Mouse (Mus musculus): ENCODE measurements around the gene Ablim1. TPM values are rescaled to one million over a fixed set of nuclear protein-coding genes. Genes with fewer than 3 reads are reported as not detected.

Ablim1 gene
- polyA plus RNA-seq, 1 experiment from 2014 or later, result 12.4 TPM

DNA sequence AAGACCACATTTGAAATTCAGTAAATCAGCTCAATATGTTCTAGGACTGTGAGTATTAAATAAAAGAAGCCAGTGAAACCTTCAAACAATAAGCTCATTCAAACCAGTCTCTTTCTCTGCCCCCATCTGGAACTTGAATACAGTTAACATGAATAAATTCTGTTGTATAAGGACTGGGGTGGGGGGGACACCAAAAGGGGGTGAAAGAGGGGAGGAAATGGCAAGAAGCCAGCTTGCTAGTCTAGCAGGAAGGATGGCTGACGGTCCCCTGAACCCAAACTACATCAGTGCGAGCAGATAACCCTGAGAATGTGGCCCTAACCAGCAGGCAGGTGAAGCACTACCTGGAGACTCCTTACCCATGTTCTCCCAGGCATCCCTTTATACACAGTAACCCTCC lies 315.8 kb downstream of the Ablim1 start:
- Histone ChIP-seq H3K9me3 (replicated peaks; ENCODE audit: control insufficient read depth, low read length) (no peaks in the 10 kb centered on the region), H3K4me3 (ENCODE audit: low read depth, low read length) (no peak overlapping the region), H3K27me3 (ENCODE audit: control insufficient read depth, insufficient read depth, low read depth, low read length) (no peaks in the 10 kb centered on the region), H3K36me3 (ENCODE audit: control insufficient read depth, insufficient read depth) (no peaks in the 10 kb centered on the region), H3K27ac (ENCODE audit: low read length) (no peak overlapping the region), H3K4me1 (ENCODE audit: control insufficient read depth, low read depth, low read length) (no peaks in the 10 kb centered on the region; the same call in 1 of the 2 replicates), H3K9ac (ENCODE audit: low read depth, low read length) (no peak overlapping the region), H3K4me2 (ENCODE audit: low read depth, low read length) (no peak overlapping the region)
- WGBS (ENCODE audit: insufficient replicate concordance), result 56% methylated on average over 2 of the region's 2 CpGs
- no peak for ATAC-seq (ENCODE audit: low read depth)

DNA sequence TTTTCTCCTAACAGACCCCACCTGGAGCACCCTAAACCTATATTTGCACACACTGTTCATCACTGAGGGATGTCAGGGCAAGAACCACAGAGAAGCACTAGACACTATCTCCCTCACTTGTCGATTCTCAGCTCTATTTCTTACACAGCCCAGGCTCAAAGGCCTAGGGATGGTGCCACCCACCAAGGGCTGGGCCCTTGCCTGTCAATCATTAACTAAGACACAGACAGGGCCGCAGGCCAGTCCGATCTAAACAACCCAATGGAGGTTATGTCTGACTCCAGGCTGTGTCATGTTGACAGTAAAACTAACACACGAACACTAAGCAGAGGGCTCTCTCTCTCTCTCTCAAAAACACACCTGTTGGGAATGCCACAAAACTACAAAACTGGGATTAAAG lies 316.4 kb downstream of the Ablim1 start:
- WGBS (ENCODE audit: insufficient replicate concordance), result 47% methylated on average over 4 of the region's 4 CpGs
- H3K36me3 ChIP-seq (ENCODE audit: control insufficient read depth, insufficient read depth), result no peaks in the 10 kb centered on the region
- no peaks in the 10 kb centered on the region; the same call in 1 of the 2 replicates for H3K4me1 ChIP-seq (ENCODE audit: control insufficient read depth, low read depth, low read length)
- H3K27me3 ChIP-seq (ENCODE audit: control insufficient read depth, insufficient read depth, low read depth, low read length), result no peaks in the 10 kb centered on the region
- no peak for ATAC-seq (ENCODE audit: low read depth)
- H3K4me2 ChIP-seq (ENCODE audit: low read depth, low read length), result no peak overlapping the region
- H3K9ac ChIP-seq (ENCODE audit: low read depth, low read length), result no peak overlapping the region
- no peak overlapping the region for H3K27ac ChIP-seq (ENCODE audit: low read length)
- H3K4me3 ChIP-seq (ENCODE audit: low read depth, low read length), result no peak overlapping the region
- H3K9me3 ChIP-seq (replicated peaks; ENCODE audit: control insufficient read depth, low read length), result no peaks in the 10 kb centered on the region

DNA sequence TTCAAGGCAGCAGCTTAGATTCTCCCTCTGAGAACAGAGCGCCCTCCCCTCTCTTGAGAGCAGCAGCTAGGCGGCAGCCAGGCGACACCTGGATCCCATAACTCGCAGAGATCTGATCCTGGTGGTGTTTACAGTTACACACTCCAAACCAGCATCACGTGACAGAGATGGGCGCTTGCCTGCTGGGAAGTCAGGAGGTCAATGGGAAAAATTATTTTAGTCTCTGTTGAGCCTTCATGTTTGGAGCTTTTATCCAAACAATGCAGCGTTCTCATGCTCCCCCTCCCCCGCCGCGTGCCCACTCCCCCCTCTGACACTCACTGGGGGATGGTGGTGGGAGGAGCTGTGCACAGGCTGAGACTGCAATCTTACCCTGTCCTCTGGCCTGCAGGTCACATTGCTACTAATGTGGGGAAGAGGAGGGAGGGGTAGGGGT lies 317.5 kb downstream of the Ablim1 start:
- WGBS (ENCODE audit: insufficient replicate concordance), result 9% methylated on average over 10 of the region's 10 CpGs
- Histone ChIP-seq H3K9me3 (replicated peaks; ENCODE audit: control insufficient read depth, low read length) (no peaks in the 10 kb centered on the region), H3K36me3 (ENCODE audit: control insufficient read depth, insufficient read depth) (no peaks in the 10 kb centered on the region), H3K4me2 (ENCODE audit: low read depth, low read length) (no peak overlapping the region), H3K27ac (ENCODE audit: low read length) (no peak overlapping the region), H3K9ac (ENCODE audit: low read depth, low read length) (no peak overlapping the region), H3K4me1 (ENCODE audit: control insufficient read depth, low read depth, low read length) (no peaks in the 10 kb centered on the region; the same call in 1 of the 2 replicates), H3K4me3 (ENCODE audit: low read depth, low read length) (no peak overlapping the region), H3K27me3 (ENCODE audit: control insufficient read depth, insufficient read depth, low read depth, low read length) (no peaks in the 10 kb centered on the region)
- peak; percentile 39; the same call in 1 of the 2 replicates for ATAC-seq (ENCODE audit: low read depth)

DNA sequence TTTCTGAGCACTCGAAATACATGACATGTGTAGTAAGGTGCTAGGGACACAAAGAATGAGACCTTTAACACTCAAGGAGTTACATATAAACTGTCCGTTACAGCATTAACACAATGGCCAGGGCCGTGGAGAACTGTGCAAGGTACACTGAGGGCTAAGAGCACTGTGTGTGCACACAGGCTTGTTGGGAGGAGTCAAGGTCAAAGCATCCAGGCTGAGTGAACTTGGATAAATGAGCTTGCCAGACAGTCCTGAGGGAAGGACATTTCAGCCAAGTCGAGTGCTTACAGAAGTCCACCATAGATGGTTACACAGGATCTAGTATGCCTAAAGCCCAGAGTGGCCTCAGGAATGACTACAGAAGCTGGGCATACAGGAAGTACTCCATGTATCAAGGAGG lies 319.3 kb downstream of the Ablim1 start:
- H3K4me1 ChIP-seq (ENCODE audit: control insufficient read depth, low read depth, low read length), result no peaks in the 10 kb centered on the region; the same call in 1 of the 2 replicates
- no peak for ATAC-seq (ENCODE audit: low read depth)
- H3K27me3 ChIP-seq (ENCODE audit: control insufficient read depth, insufficient read depth, low read depth, low read length), result no peaks in the 10 kb centered on the region
- no peak overlapping the region for H3K4me2 ChIP-seq (ENCODE audit: low read depth, low read length)
- H3K9ac ChIP-seq (ENCODE audit: low read depth, low read length), result no peak overlapping the region
- no peak overlapping the region for H3K27ac ChIP-seq (ENCODE audit: low read length)
- H3K36me3 ChIP-seq (ENCODE audit: control insufficient read depth, insufficient read depth), result no peaks in the 10 kb centered on the region
- H3K4me3 ChIP-seq (ENCODE audit: low read depth, low read length), result no peak overlapping the region
- WGBS (ENCODE audit: insufficient replicate concordance), result 50% methylated on average over 4 of the region's 4 CpGs
- no peaks in the 10 kb centered on the region for H3K9me3 ChIP-seq (replicated peaks; ENCODE audit: control insufficient read depth, low read length)

DNA sequence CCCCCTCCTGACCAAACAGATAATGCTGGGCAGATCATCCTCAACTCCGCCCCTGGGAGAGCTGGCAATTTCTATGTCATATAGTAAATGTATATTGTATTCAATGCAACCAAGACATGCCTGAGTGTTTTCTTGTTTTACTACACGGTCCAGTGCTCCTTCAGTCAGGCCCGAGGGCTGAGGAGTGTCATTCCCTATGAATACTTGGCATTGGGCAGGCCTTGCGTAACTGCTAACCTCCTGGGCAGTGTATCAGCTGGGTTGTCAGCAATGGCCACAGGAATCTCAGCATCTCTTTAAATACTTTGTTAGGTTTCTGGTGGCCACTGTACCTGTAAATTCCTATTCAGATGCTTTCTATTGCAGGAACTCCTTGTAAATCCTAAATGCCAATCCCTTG lies 320.1 kb downstream of the Ablim1 start:
- 61% methylated on average over 4 of the region's 4 CpGs for WGBS (ENCODE audit: insufficient replicate concordance)
- no peaks in the 10 kb centered on the region for H3K36me3 ChIP-seq (ENCODE audit: control insufficient read depth, insufficient read depth)
- no peak overlapping the region for H3K4me3 ChIP-seq (ENCODE audit: low read depth, low read length)
- H3K9me3 ChIP-seq (replicated peaks; ENCODE audit: control insufficient read depth, low read length), result no peaks in the 10 kb centered on the region
- no peak for ATAC-seq (ENCODE audit: low read depth)
- H3K4me2 ChIP-seq (ENCODE audit: low read depth, low read length), result no peak overlapping the region
- no peak overlapping the region for H3K27ac ChIP-seq (ENCODE audit: low read length)
- H3K4me1 ChIP-seq (ENCODE audit: control insufficient read depth, low read depth, low read length), result no peaks in the 10 kb centered on the region; the same call in 1 of the 2 replicates
- H3K27me3 ChIP-seq (ENCODE audit: control insufficient read depth, insufficient read depth, low read depth, low read length), result no peaks in the 10 kb centered on the region
- H3K9ac ChIP-seq (ENCODE audit: low read depth, low read length), result no peak overlapping the region

DNA sequence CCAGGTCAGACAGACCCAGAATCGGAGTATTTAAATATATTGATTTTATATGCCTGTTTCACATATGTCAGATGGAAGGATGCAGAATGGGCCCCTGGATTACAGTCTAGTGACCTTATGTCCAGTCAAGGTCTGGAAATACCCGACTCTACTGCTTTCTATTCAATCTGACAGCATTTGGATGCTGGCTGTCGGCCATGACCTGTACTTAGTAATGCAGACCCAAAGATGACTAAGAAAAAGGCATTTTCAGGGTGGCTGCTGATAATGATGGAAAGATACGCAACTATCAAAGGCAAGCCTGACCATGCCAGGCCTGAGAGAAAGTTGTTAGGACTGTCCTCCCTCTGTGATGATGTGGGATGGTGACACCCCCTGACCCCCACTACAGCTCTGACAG lies 321.0 kb downstream of the Ablim1 start:
- Histone ChIP-seq H3K27me3 (ENCODE audit: control insufficient read depth, insufficient read depth, low read depth, low read length) (no peaks in the 10 kb centered on the region), H3K4me3 (ENCODE audit: low read depth, low read length) (no peak overlapping the region), H3K27ac (ENCODE audit: low read length) (no peak overlapping the region), H3K4me1 (ENCODE audit: control insufficient read depth, low read depth, low read length) (no peaks in the 10 kb centered on the region; the same call in 1 of the 2 replicates), H3K9me3 (replicated peaks; ENCODE audit: control insufficient read depth, low read length) (no peaks in the 10 kb centered on the region), H3K9ac (ENCODE audit: low read depth, low read length) (no peak overlapping the region), H3K4me2 (ENCODE audit: low read depth, low read length) (no peak overlapping the region), H3K36me3 (ENCODE audit: control insufficient read depth, insufficient read depth) (no peaks in the 10 kb centered on the region)
- WGBS (ENCODE audit: insufficient replicate concordance), result 63% methylated on average over 4 of the region's 4 CpGs
- no peak for ATAC-seq (ENCODE audit: low read depth)

DNA sequence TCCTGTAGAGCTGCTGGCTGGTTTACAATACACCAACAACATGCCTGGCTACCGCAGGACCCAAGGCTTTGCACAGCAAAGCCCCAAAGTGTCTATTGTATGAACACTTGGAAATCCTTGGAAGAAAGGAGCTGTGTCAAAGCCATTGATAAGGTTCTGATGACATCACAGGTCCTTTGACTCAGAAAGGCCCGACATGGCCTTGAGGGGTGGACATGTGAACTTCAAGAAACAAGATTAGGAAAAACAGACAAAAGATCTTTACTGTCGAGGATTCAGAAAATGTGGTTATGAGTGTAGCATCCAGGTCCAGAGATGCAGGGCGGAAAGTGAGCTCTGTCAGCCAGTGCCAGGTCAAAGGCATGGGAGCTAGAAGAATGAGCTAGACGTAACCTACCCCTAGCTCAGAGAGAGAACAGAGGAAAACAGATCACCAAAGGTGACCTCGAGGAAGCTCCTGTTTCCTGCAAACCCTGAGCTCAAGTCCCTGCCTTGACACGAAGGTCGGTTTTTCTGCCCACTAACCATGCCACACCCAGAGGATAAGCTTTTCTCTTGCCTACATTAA lies 321.7 kb downstream of the Ablim1 start:
- no peak overlapping the region for H3K4me3 ChIP-seq (ENCODE audit: low read depth, low read length)
- H3K4me2 ChIP-seq (ENCODE audit: low read depth, low read length), result no peak overlapping the region
- H3K4me1 ChIP-seq (ENCODE audit: control insufficient read depth, low read depth, low read length), result no peaks in the 10 kb centered on the region; the same call in 1 of the 2 replicates
- H3K36me3 ChIP-seq (ENCODE audit: control insufficient read depth, insufficient read depth), result no peaks in the 10 kb centered on the region
- no peaks in the 10 kb centered on the region for H3K27me3 ChIP-seq (ENCODE audit: control insufficient read depth, insufficient read depth, low read depth, low read length)
- no peak overlapping the region for H3K9ac ChIP-seq (ENCODE audit: low read depth, low read length)
- no peak overlapping the region for H3K27ac ChIP-seq (ENCODE audit: low read length)
- no peak for ATAC-seq (ENCODE audit: low read depth)
- WGBS (ENCODE audit: insufficient replicate concordance), result 43% methylated on average over 8 of the region's 8 CpGs
- no peaks in the 10 kb centered on the region for H3K9me3 ChIP-seq (replicated peaks; ENCODE audit: control insufficient read depth, low read length)

DNA sequence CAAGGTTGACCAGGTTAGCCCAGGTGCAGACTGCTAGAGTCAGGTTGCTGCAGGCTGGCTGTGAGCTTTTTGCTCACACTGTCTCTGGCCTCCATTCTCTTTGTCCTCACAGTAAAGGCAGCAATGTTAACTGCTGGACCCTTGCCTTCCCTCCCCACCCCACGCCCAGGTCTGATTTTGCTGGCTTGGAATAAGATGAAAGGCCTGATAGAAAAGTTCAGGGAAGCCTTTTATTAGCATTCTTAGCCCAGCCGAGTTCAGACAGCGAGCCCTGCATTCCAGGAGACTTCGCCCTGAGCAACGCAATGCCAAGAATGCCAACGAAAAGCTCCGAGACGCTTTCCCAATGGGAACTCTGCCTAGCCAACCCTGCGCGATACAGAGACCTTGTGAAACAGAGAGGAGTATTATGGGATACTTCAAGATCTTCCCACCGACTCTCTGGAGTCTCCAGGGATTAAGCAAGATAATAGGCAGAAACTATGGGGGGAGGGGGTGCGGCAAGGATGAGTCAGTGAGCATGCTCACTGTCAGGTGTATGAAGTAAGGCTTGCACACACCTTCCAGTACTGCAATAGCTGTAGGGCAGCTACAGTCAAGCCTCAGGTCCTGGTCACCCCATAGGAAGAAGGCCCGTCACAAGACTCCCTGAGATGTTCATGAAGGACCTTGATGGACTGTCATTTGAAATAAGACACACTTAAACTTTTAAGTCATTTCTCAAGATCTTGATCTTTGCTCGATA lies 324.2 kb downstream of the Ablim1 start:
- no peaks in the 10 kb centered on the region for H3K4me1 ChIP-seq (ENCODE audit: control insufficient read depth, low read depth, low read length)
- H3K27me3 ChIP-seq (ENCODE audit: control insufficient read depth, insufficient read depth, low read depth, low read length), result no peaks in the 10 kb centered on the region
- no peaks in the 10 kb centered on the region for H3K36me3 ChIP-seq (ENCODE audit: control insufficient read depth, insufficient read depth)
- H3K4me3 ChIP-seq (ENCODE audit: low read depth, low read length), result no peak overlapping the region
- no peak overlapping the region for H3K4me2 ChIP-seq (ENCODE audit: low read depth, low read length)
- no peaks in the 10 kb centered on the region for H3K9me3 ChIP-seq (replicated peaks; ENCODE audit: control insufficient read depth, low read length)
- no peak for ATAC-seq (ENCODE audit: low read depth)
- 61% methylated on average over 14 of the region's 14 CpGs for WGBS (ENCODE audit: insufficient replicate concordance)
- no peak overlapping the region for H3K9ac ChIP-seq (ENCODE audit: low read depth, low read length)
- no peak overlapping the region for H3K27ac ChIP-seq (ENCODE audit: low read length)

DNA sequence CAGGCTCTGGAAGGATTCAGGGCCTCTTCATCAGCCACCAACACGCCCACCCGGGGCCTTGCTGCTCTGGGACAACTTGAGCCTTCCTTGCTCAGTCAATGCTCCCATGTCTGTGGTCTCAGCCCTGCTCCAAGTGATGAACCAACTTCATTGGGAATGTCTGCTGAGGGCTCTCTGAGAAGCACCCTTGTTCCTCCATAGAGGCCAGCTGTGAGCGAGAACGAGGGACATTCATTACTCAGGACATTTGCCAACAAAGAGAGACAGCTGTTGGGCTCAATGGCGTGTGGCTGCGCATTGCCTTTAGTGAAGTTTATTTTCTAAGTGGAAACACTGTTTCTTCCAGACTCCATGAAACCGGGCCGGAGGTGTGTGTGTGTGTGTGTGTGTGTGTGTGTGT lies 325.5 kb downstream of the Ablim1 start:
- Histone ChIP-seq H3K4me3 (ENCODE audit: low read depth, low read length) (no peak overlapping the region), H3K27me3 (ENCODE audit: control insufficient read depth, insufficient read depth, low read depth, low read length) (no peaks in the 10 kb centered on the region), H3K4me2 (ENCODE audit: low read depth, low read length) (no peak overlapping the region), H3K9me3 (replicated peaks; ENCODE audit: control insufficient read depth, low read length) (no peaks in the 10 kb centered on the region), H3K9ac (ENCODE audit: low read depth, low read length) (no peak overlapping the region), H3K27ac (ENCODE audit: low read length) (no peak overlapping the region), H3K4me1 (ENCODE audit: control insufficient read depth, low read depth, low read length) (no peaks in the 10 kb centered on the region), H3K36me3 (ENCODE audit: control insufficient read depth, insufficient read depth) (no peaks in the 10 kb centered on the region)
- 62% methylated on average over 8 of the region's 8 CpGs for WGBS (ENCODE audit: insufficient replicate concordance)
- no peak for ATAC-seq (ENCODE audit: low read depth)
